Mouse (Mus musculus) neural tube, embryonic 15.5 days (tissue): ENCODE data around the gene Tldc2. TPM values are rescaled to one million over a fixed set of nuclear protein-coding genes. Genes with fewer than 3 reads are reported as not detected.

Experiments
- ATAC-seq: fragments of 200-750 bp; cut with Nextera tagmentation; 2 replicates; pipeline ENCODE4 v1.8.0; 2017; ENCODE audit warnings: mild to moderate bottlenecking, moderate TSS enrichment, moderate library complexity; ENCODE audit not compliant: low FRiP score
- H3K27ac ChIP-seq: fragments of 300-500 bp; sonication (generic); replicated peaks from 2 replicates; pipeline ENCODE4 v1.5.1; 2015; ENCODE audit warnings: mild to moderate bottlenecking, inconsistent platforms
- H3K27me3 ChIP-seq: fragments of 300-500 bp; sonication (generic); replicated peaks from 2 replicates; pipeline ENCODE4 v1.6.1; 2015; ENCODE audit warnings: inconsistent platforms
- H3K36me3 ChIP-seq: fragments of 300-500 bp; sonication (generic); 2 replicates; pipeline ENCODE4 v1.6.1; 2015; ENCODE audit warnings: inconsistent platforms
- H3K4me1 ChIP-seq: fragments of 300-500 bp; sonication (generic); 2 replicates; pipeline ENCODE4 v1.6.1; 2015; ENCODE audit warnings: inconsistent platforms
- H3K4me2 ChIP-seq: fragments of 300-500 bp; sonication (generic); 2 replicates; pipeline ENCODE4 v1.6.1; 2015; ENCODE audit warnings: inconsistent platforms, mild to moderate bottlenecking, moderate library complexity
- H3K4me3 ChIP-seq: fragments of 300-500 bp; sonication (generic); replicated peaks from 2 replicates; pipeline ENCODE4 v1.5.1; 2015; ENCODE audit warnings: mild to moderate bottlenecking, inconsistent platforms
- H3K9ac ChIP-seq: fragments of 300-500 bp; sonication (generic); replicated peaks from 2 replicates; pipeline ENCODE4 v1.6.1; 2015; ENCODE audit warnings: mild to moderate bottlenecking, inconsistent platforms
- H3K9me3 ChIP-seq: fragments of 300-500 bp; sonication (generic); replicated peaks from 2 replicates; pipeline ENCODE4 v1.6.1; 2016; ENCODE audit warnings: inconsistent platforms
- WGBS: fragments of 180-500 bp; shearing (Covaris S2); methylation state at CpG from one replicate; pipeline ENCODE4 v1.1.7; 2015; ENCODE audit warnings: mixed read lengths; 5-methylcytosine and 5-hydroxymethylcytosine counted together
- polyA plus RNA-seq: library from polyadenylated mRNA; unstranded; fragments of >200 nt; fragmentation: Nextera tagmentation; extraction: Ambion mirVana; gene quantifications from 2 replicates; pipeline ENCODE4 v1.2.1, GENCODE M21; 2015

Tldc2 gene
- polyA plus RNA-seq = 0.43 TPM in 1 of 2 replicates, not detected in the other

DNA sequence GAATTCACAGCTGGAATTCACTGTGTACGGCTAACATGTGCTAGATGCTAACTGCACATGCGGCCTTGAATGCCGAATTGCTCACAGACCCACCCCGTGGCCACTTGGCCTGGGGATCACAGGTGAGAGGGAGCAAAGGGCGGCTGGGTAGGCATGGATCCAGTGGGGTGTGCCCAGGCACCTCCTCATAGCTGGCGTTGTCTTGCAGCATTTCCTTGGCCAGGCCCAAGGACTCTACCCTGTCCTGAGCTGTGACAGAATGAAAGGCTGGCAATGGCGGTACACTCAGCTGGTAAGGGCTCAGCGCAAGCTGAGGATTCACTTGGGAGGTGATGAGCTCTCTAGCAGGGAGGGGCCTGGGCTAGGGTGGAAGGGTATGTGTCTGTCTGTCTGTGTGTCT is at the start of gene Tldc2:
Gene Tldc2, plus strand, starts transcription at position 260 of the 400 bp plus-strand sequence.
- Histone ChIP-seq H3K36me3 (no peaks in the 10 kb centered on the region), H3K9ac (no peak within 1 kb of the TSS), H3K4me3 (no peak within 1 kb of the TSS), H3K4me1 (peaks cover 11% of the 10 kb centered on the region), H3K27me3 (no peaks in the 10 kb centered on the region), H3K27ac (no peak within 1 kb of the TSS), H3K9me3 (no peaks in the 10 kb centered on the region), H3K4me2 (no peak within 1 kb of the TSS)
- 88% methylated on average over 8 of the region's 8 CpGs for WGBS
- ATAC-seq = no peak

DNA sequence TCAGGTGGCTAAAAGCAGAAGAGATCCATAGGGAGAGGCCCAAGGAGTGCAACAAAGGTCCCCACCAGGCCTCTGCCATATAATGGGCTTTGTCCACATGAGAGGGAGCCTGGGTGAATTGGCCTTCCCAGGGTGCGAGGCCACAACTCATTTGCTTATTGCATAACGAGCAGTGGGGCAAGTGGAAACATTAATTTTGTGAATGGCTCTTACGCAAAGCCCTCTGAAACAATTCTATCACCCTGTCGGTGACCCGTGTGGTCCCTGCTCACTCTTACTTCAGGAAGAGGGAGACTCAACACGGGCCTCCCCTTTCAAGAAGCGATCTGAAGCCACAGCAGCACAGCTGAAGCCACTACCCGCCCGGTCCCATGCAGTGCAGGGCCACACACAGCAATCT is 49.6 kb upstream of the Tldc2 start:
- no peak overlapping the region for H3K9ac ChIP-seq
- ATAC-seq = no peak
- H3K9me3 ChIP-seq = no peaks in the 10 kb centered on the region
- WGBS = 48% methylated on average over 9 of the region's 9 CpGs
- no peak overlapping the region for H3K4me2 ChIP-seq
- no peak overlapping the region for H3K4me3 ChIP-seq
- H3K27ac ChIP-seq = no peak overlapping the region
- H3K4me1 ChIP-seq = 0 out of 2 replicates have a peak, but pooled peaks cover 6% of the 10 kb centered on the region
- peaks cover 80% of the 10 kb centered on the region for H3K36me3 ChIP-seq
- no peaks in the 10 kb centered on the region for H3K27me3 ChIP-seq

DNA sequence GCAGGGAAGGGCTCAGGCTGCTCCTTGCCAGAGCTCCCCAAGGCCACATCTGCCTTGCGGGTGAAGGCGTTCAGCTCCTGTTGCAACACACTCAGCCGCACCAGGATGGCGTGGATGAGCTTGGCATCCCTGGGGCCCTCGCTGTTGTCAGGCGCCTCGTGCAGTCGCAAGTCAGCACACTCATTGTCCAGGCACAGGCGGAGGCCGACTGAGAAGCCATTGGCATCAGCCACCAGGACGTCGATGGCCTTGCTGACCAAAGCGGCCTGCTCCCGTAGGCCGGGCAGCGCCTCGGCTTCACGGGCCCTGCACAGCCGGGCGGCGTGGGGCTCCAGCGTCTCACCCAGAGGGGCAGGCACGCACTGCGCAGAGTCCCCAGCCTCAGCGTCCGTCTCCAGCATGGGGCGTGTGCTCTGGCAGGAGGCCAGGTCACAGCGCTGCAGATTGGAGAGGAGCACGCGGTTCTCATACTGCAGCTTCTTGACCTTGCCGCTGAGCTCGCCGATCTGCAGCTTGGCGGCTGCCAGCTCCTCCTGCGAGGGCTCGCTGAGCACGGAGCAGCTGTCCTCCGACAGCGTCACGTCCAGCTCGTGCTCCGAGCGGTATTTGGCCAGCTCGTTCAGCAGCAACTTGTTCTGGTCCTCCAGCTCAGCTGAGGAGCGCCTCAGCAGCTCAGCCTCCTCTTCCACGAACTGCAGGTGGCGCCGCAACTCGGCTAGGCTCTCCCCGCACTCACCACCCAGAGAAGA is 46.8 kb upstream of the Tldc2 start:
- Histone ChIP-seq H3K4me1 (0 out of 2 replicates have a peak, but pooled peaks cover 6% of the 10 kb centered on the region), H3K9ac (no peak overlapping the region), H3K9me3 (no peaks in the 10 kb centered on the region), H3K27me3 (no peaks in the 10 kb centered on the region), H3K27ac (peak overlapping the region; percentile 5; the same call in 1 of the 2 replicates), H3K4me3 (no peak overlapping the region), H3K4me2 (no peak overlapping the region), H3K36me3 (peaks cover 70% of the 10 kb centered on the region)
- WGBS = 83% methylated on average over 49 of the region's 50 CpGs
- ATAC-seq = no peak

DNA sequence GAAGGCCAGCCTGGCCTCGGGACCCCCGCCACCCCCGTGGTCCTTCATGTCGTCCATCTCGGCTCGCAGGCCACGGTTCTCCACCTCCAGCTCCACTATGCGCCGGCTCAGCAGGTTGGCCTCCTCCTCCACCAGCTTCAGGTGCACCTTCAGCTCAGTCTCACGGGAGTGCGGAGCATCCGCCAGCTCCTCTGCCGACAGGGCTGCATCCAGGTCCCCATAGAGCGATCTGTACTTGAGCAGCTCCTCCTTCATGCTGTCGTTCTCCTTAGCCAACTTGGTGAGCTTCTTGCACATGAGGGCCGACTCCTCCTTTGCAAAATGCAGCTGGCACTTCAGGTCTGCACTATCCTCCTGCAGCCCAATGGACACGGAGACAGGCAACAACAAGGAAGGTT is 46.2 kb upstream of the Tldc2 start:
- 0 out of 2 replicates have a peak, but pooled peaks cover 6% of the 10 kb centered on the region for H3K4me1 ChIP-seq
- H3K27ac ChIP-seq = 0 out of 2 replicates have a peak overlapping the region, but pooled peaks have one; percentile 5
- H3K9me3 ChIP-seq = no peaks in the 10 kb centered on the region
- WGBS = 82% methylated on average over 17 of the region's 17 CpGs
- H3K27me3 ChIP-seq = no peaks in the 10 kb centered on the region
- peaks cover 70% of the 10 kb centered on the region for H3K36me3 ChIP-seq
- no peak overlapping the region for H3K9ac ChIP-seq
- H3K4me3 ChIP-seq = no peak overlapping the region
- H3K4me2 ChIP-seq = no peak overlapping the region
- ATAC-seq = no peak

DNA sequence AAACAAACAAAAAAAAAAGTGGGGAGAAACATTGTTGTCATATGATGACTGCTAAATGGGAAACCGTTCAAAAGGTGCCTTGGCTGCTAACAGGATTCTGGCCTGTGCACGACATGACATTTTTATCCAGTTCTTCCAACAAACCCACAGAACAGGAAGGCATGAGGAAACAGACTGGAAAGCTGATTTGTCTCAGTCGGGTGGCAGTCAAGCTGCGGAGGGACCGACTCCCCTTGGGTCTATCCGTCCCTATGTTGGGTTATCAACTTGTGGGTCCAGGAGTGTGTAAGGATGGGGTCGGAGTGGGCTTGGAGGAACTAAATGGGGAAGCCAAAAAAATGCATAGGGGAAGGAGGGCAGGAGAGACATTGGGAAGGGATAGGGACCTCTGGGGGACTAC is 45.4 kb upstream of the Tldc2 start:
- no peaks in the 10 kb centered on the region for H3K27me3 ChIP-seq
- H3K27ac ChIP-seq = no peak overlapping the region
- peaks cover 73% of the 10 kb centered on the region for H3K36me3 ChIP-seq
- H3K9ac ChIP-seq = no peak overlapping the region
- no peak overlapping the region for H3K4me3 ChIP-seq
- H3K4me2 ChIP-seq = no peak overlapping the region
- ATAC-seq = no peak
- 0 out of 2 replicates have a peak, but pooled peaks cover 6% of the 10 kb centered on the region for H3K4me1 ChIP-seq
- no peaks in the 10 kb centered on the region for H3K9me3 ChIP-seq
- 92% methylated on average over 7 of the region's 7 CpGs for WGBS

DNA sequence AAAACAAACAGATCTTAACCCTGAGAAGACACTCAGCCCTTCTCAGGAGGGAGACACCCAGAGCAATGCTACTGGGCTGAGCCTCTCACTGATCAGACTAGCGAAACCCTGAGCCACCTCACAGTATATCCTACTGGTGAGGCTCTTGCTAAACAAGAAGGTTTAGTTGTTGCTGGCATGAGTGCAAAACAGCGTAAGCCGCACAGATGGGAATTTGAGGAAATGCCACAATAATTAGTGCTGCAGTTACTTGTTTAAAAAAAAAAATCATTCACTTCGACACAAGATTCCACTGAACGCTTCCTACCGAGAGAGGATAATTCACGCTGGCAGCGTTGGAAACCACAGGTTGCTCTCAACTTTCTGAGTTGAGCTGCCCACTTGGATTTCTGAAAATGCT is 43.3 kb upstream of the Tldc2 start:
- Histone ChIP-seq H3K9me3 (no peaks in the 10 kb centered on the region), H3K36me3 (peaks cover 59% of the 10 kb centered on the region), H3K4me3 (no peak overlapping the region), H3K27me3 (no peaks in the 10 kb centered on the region), H3K9ac (no peak overlapping the region), H3K27ac (no peak overlapping the region), H3K4me2 (no peak overlapping the region), H3K4me1 (peaks cover 16% of the 10 kb centered on the region)
- 76% methylated on average over 8 of the region's 8 CpGs for WGBS
- ATAC-seq = no peak

DNA sequence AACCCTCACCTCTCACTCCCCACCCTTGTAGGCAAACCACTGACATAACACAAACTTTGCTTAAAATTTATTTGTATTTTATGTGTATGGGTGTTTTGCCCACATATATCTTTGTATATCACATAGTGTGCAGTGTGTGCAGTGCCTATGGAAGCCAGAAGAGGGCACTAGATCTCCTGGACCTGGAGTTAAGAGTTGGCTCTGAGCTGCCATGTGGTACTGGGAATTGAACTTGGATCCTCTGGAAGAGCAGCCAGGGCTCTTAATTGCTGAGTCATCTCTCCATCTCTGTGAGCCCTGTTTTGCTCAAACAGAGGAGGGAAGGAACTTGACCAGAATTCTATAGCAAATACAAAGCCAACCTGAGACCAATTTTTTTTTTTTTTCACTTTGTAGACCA is 42.9 kb upstream of the Tldc2 start:
- Histone ChIP-seq H3K9ac (no peak overlapping the region), H3K27me3 (no peaks in the 10 kb centered on the region), H3K9me3 (no peaks in the 10 kb centered on the region), H3K4me2 (no peak overlapping the region), H3K27ac (no peak overlapping the region), H3K4me3 (no peak overlapping the region), H3K4me1 (peaks cover 20% of the 10 kb centered on the region), H3K36me3 (peaks cover 55% of the 10 kb centered on the region)
- no peak for ATAC-seq

DNA sequence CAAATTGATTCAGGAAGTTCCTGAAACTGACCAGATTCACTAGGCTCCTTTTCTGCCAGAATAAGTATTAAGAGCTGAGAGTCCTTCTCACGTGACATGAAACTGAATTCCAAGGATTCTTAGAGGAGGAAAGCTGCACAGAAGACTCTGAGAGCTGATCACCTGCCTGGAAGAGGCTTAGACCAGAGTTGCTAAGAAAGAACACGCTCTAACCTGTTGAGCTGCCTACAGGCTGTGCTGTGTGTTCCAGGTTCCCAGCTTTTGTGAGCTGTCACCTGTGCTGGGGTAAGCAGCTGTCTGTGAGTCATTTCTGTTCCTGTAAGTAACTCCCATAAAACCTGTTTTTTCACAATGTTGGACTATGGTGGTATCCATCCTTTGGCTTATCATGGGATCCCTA is 40.9 kb upstream of the Tldc2 start:
- H3K4me1 ChIP-seq = peaks cover 34% of the 10 kb centered on the region
- 100% methylated on average over 2 of the region's 2 CpGs for WGBS
- no peak for ATAC-seq

DNA sequence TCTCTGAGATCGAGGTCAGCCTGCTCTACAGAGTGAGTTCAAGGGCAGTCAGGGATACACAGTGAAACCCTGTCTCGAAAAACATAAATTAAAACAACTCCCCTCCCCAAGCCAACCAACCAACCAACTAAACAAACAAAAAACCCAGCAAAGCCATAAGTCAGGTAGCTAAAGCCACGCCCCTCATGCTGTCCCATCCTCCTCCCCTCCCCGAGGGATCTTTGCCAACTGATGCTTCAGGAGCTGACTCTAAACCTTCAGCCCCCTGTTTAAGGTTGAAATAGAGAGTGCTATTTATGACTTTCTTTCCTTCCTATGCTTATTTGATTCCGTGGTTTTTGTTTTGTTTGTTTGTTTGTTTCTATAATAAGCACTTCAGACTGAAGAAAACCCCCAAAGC is 39.9 kb upstream of the Tldc2 start:
- H3K36me3 ChIP-seq = peaks cover 30% of the 10 kb centered on the region
- no peak overlapping the region for H3K27ac ChIP-seq
- H3K4me1 ChIP-seq = peaks cover 38% of the 10 kb centered on the region
- no peaks in the 10 kb centered on the region for H3K27me3 ChIP-seq
- WGBS = 89% methylated on average over 5 of the region's 5 CpGs
- H3K9me3 ChIP-seq = no peaks in the 10 kb centered on the region
- H3K4me3 ChIP-seq = no peak overlapping the region
- no peak overlapping the region for H3K9ac ChIP-seq
- no peak overlapping the region for H3K4me2 ChIP-seq
- no peak for ATAC-seq

More for the DNA sequence above, 40.9 kb upstream of the Tldc2 start:
- no peak overlapping the region for H3K4me2 ChIP-seq
- H3K36me3 ChIP-seq = peaks cover 37% of the 10 kb centered on the region
- H3K9me3 ChIP-seq = no peaks in the 10 kb centered on the region
- H3K27ac ChIP-seq = no peak overlapping the region
- H3K4me3 ChIP-seq = no peak overlapping the region
- H3K9ac ChIP-seq = no peak overlapping the region
- H3K27me3 ChIP-seq = no peaks in the 10 kb centered on the region

DNA sequence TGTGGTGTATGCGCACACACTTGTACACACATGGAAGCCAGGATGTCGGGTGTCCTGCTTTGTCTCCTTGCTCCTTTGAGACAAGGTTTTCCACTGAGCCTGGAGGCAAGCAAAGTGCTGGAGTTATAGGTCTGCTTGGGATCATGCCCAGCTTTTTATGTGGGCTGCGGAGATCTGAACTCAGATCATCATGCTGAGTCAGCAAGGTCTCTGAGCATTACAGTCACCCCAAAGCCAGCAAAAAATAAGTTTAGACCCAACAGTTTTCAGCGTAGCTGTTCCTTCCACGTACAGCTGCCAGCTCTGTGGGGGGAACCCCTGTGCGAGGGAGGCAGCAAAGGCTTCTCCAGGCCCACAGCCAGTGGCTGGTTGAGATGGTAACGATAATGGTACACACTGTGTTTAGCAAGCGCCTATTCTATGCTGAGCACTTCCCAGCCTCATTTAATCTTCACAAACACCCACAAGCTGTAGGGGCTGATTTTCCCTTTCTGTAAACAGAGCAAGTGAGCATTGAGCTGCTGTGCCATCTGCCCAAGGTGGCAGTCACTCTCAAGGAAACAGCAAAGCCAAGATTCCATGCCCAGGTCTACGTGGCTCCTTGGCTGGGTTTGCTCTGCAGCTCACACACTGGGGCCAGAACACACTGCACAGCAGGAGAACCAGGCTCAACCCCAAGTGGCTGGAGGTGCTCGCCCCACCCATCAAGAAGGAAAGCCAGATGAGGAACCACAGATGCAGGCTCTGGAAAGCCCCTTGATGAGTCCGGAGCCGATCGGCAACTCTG is 38.3 kb upstream of the Tldc2 start:
- peak overlapping the region; percentile 88 for H3K27ac ChIP-seq
- no peak overlapping the region for H3K9ac ChIP-seq
- H3K4me2 ChIP-seq = 0 out of 2 replicates have a peak overlapping the region, but pooled peaks have one; percentile 1
- H3K9me3 ChIP-seq = no peaks in the 10 kb centered on the region
- H3K36me3 ChIP-seq = peaks cover 45% of the 10 kb centered on the region
- peaks cover 48% of the 10 kb centered on the region for H3K4me1 ChIP-seq
- 70% methylated on average over 13 of the region's 13 CpGs for WGBS
- no peaks in the 10 kb centered on the region for H3K27me3 ChIP-seq
- no peak for ATAC-seq
- H3K4me3 ChIP-seq = no peak overlapping the region

DNA sequence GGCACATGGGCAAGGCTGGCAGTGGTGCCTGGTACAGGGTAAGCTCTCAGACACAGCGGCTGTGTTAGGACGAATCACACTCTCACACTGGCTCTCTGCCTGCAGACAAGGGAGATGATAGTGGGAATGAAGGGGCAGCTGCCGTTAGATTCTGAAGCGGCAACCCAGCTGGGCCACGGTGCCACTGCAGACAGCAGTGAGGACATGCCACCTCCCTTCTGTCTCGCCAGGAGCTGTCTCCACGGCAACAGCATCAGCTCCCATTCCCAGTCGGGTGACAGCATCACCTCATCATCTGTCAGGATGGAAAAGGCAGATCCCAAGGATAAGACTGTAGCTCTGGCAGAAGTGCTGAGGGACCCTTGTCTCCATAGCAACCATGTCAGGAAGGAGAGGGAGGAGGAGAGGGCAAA is 37.0 kb upstream of the Tldc2 start:
- H3K4me3 ChIP-seq = no peak overlapping the region; the same call in 1 of the 2 replicates

More for the DNA sequence above, 37.0 kb upstream of the Tldc2 start:
- Histone ChIP-seq H3K27ac (peak overlapping the region; percentile 88), H3K9ac (peak overlapping the region; percentile 10; the same call in 1 of the 2 replicates), H3K27me3 (no peaks in the 10 kb centered on the region), H3K9me3 (no peaks in the 10 kb centered on the region), H3K4me1 (peaks cover 54% of the 10 kb centered on the region), H3K36me3 (peaks cover 45% of the 10 kb centered on the region), H3K4me2 (peak overlapping the region; percentile 42)
- ATAC-seq = peak; percentile 84
- WGBS = 14% methylated on average over 8 of the region's 8 CpGs
